Comparison of ENCODE assay signal across 11 mouse cellular contexts in genomic region chr19:20009801-20010441, GRCm38 (mm10).
DNase-seq lines count a peak whose midpoint lies in the region; ATAC-seq lines count a peak whose summit lies in the region.
"Had no signal": no experiment of that assay in that cellular context is flagged by ENCODE, and none has a peak within 500 bp of the region (broad histone marks: within the 10 kb centered on the region; RNA-seq: fewer than 3 reads in every experiment).

No protein-coding gene starts in this region.

- peak; percentile 6 for DNase-seq in embryo, embryonic 10 days (ENCODE audit: low spot score)
- no peak for DNase-seq in embryo, embryonic 11 days
- DNase-seq in brain, adult 2 months (ENCODE audit: low read depth, low spot score) = peak; percentile 38
- DNase-seq in embryonic facial prominence, embryonic 14.5 days (ENCODE audit: low spot score) = peak; percentile 73
- peak; percentile 49 for DNase-seq in midbrain, embryonic 14.5 days
- no peak for DNase-seq in gastrocnemius, adult 8-10 months (ENCODE audit: low spot score in 2 of 2)
- DNase-seq in kidney, adult 11 months = no peak
- DNase-seq in c-Kit-positive CD71-positive TER-119-positive erythroid progenitor cells, embryonic 14.5 days (ENCODE audit: low spot score) = no peak
- DNase-seq: layer of hippocampus, adult 9-11 months; liver, postnatal 0 days; thymus, postnatal 4 days had no signal

- no peaks in the 10 kb centered on the region for H3K27me3 ChIP-seq in embryonic facial prominence, embryonic 14.5 days (replicated peaks; ENCODE audit: control insufficient read depth, insufficient read depth, low read length)
- no peaks in the 10 kb centered on the region for H3K27me3 ChIP-seq in midbrain, embryonic 14.5 days (ENCODE audit: control insufficient read depth, insufficient read depth, low read length)

- 66% methylated on average over 12 of the region's 12 CpGs for WGBS in embryonic facial prominence, embryonic 14.5 days
- 54% methylated on average over 12 of the region's 12 CpGs for WGBS in midbrain, embryonic 14.5 days

- H3K27ac ChIP-seq in embryonic facial prominence, embryonic 14.5 days (replicated peaks; ENCODE audit: low read depth, low read length) = no peak overlapping the region
- peak overlapping the region; percentile 32; the same call in 1 of the 2 replicates for H3K27ac ChIP-seq in midbrain, embryonic 14.5 days (replicated peaks; ENCODE audit: low read depth, low read length)

- peak; percentile 88; the same call in 1 of the 2 replicates for ATAC-seq in embryonic facial prominence, embryonic 14.5 days (ENCODE audit: low read depth)
- ATAC-seq in midbrain, embryonic 14.5 days (ENCODE audit: low FRiP score, low TSS enrichment) = peak; percentile 60
- ATAC-seq: liver, postnatal 0 days had no signal

- H3K9ac ChIP-seq in embryonic facial prominence, embryonic 14.5 days (ENCODE audit: low read depth, low read length) = no peak overlapping the region
- no peak overlapping the region for H3K9ac ChIP-seq in midbrain, embryonic 14.5 days (replicated peaks; ENCODE audit: low read length)
- H3K9ac ChIP-seq: liver, postnatal 0 days had no signal

- no peaks in the 10 kb centered on the region for H3K4me1 ChIP-seq in embryonic facial prominence, embryonic 14.5 days (ENCODE audit: control insufficient read depth, insufficient read depth, low read length)
- H3K4me1 ChIP-seq in midbrain, embryonic 14.5 days (ENCODE audit: control insufficient read depth, insufficient read depth, low read length) = peaks cover 9% of the 10 kb centered on the region; the same call in 1 of the 2 replicates

- H3K4me2 ChIP-seq in embryonic facial prominence, embryonic 14.5 days (ENCODE audit: low read depth, low read length) = peak overlapping the region; percentile 15; the same call in 1 of the 2 replicates
- peak overlapping the region; percentile 14; the same call in 1 of the 2 replicates for H3K4me2 ChIP-seq in midbrain, embryonic 14.5 days (ENCODE audit: low read length)

- H3K9me3 ChIP-seq in embryonic facial prominence, embryonic 14.5 days (ENCODE audit: control insufficient read depth, low read length) = no peaks in the 10 kb centered on the region
- no peaks in the 10 kb centered on the region for H3K9me3 ChIP-seq in midbrain, embryonic 14.5 days (ENCODE audit: control insufficient read depth, low read length)

- no peaks in the 10 kb centered on the region for H3K36me3 ChIP-seq in embryonic facial prominence, embryonic 14.5 days (ENCODE audit: control insufficient read depth, insufficient read depth, low read length)
- no peaks in the 10 kb centered on the region for H3K36me3 ChIP-seq in midbrain, embryonic 14.5 days (ENCODE audit: control insufficient read depth, insufficient read depth, low read length)

- H3K4me3 ChIP-seq in embryonic facial prominence, embryonic 14.5 days (ENCODE audit: low read depth, low read length) = no peak overlapping the region
- H3K4me3 ChIP-seq in midbrain, embryonic 14.5 days (replicated peaks; ENCODE audit: low read depth, low read length) = no peak overlapping the region

Comparison
In these comparisons a context has a peak if more than half of its experiments do, and no peak if none do; other contexts are left out.
1. DNase-seq: peak in embryo, embryonic 10 days (single experiment), brain, adult 2 months (single experiment), embryonic facial prominence, embryonic 14.5 days (single experiment) and midbrain, embryonic 14.5 days (single experiment); none in embryo, embryonic 11 days (single experiment), gastrocnemius, adult 8-10 months (0 of 2), kidney, adult 11 months (single experiment) and c-Kit-positive CD71-positive TER-119-positive erythroid progenitor cells, embryonic 14.5 days (single experiment).